Mouse (Mus musculus): ENCODE data around the gene Abhd6.

The Abhd6 gene

GRCm38 (mm10) chr14:8030535-8030934, 27.8 kb downstream of the Abhd6 start:
- no peak for DNase-seq (ENCODE audit: low read depth, low spot score)

GRCm38 (mm10) chr14:8032087-8032944, 29.6 kb downstream of the Abhd6 start:
- DNase-seq (ENCODE audit: low read depth, low spot score), result no peak

- DNase-seq (ENCODE audit: low read depth, low spot score), result no peak
Measured at GRCm38 (mm10) chr14:8034561-8034960, 31.9 kb downstream of the Abhd6 start.

GRCm38 (mm10) chr14:8035951-8036350, 33.2 kb downstream of the Abhd6 start:
- DNase-seq (ENCODE audit: low read depth, low spot score), result no peak

- DNase-seq (ENCODE audit: low read depth, low spot score), result no peak
Measured at GRCm38 (mm10) chr14:8036406-8036805, 33.7 kb downstream of the Abhd6 start.

GRCm38 (mm10) chr14:8038150-8038549, 35.4 kb downstream of the Abhd6 start:
- no peak for DNase-seq (ENCODE audit: low read depth, low spot score)

GRCm38 (mm10) chr14:8038791-8039448, 36.2 kb downstream of the Abhd6 start:
- no peak for DNase-seq (ENCODE audit: low read depth, low spot score)

- no peak for DNase-seq (ENCODE audit: low read depth, low spot score)
Measured at GRCm38 (mm10) chr14:8040179-8040578, 37.5 kb downstream of the Abhd6 start.

- no peak for DNase-seq (ENCODE audit: low read depth, low spot score)
Measured at GRCm38 (mm10) chr14:8040911-8041678, 38.4 kb downstream of the Abhd6 start.

GRCm38 (mm10) chr14:8042120-8042519, 39.4 kb downstream of the Abhd6 start:
- no peak for DNase-seq (ENCODE audit: low read depth, low spot score)

GRCm38 (mm10) chr14:8042577-8042976, 39.9 kb downstream of the Abhd6 start:
- no peak for DNase-seq (ENCODE audit: low read depth, low spot score)

- no peak for DNase-seq (ENCODE audit: low read depth, low spot score)
Measured at GRCm38 (mm10) chr14:8044330-8044729, 41.6 kb downstream of the Abhd6 start.

GRCm38 (mm10) chr14:8044786-8045185, 42.1 kb downstream of the Abhd6 start:
- DNase-seq (ENCODE audit: low read depth, low spot score), result no peak

- DNase-seq (ENCODE audit: low read depth, low spot score), result no peak
Measured at GRCm38 (mm10) chr14:8045187-8045846, 42.6 kb downstream of the Abhd6 start.

- DNase-seq (ENCODE audit: low read depth, low spot score), result no peak
Measured at GRCm38 (mm10) chr14:8046839-8047238, 44.1 kb downstream of the Abhd6 start.

- no peak for DNase-seq (ENCODE audit: low read depth, low spot score)
Measured at GRCm38 (mm10) chr14:8049334-8049733, 46.6 kb downstream of the Abhd6 start.

GRCm38 (mm10) chr14:8051869-8052268, 49.2 kb downstream of the Abhd6 start:
- no peak for DNase-seq (ENCODE audit: low read depth, low spot score)

GRCm38 (mm10) chr14:8052661-8053060, 50.0 kb downstream of the Abhd6 start:
- DNase-seq (ENCODE audit: low read depth, low spot score), result no peak

GRCm38 (mm10) chr14:8054310-8055102, 51.8 kb downstream of the Abhd6 start:
- DNase-seq (ENCODE audit: low read depth, low spot score), result no peak

GRCm38 (mm10) chr14:8056076-8056475, 53.4 kb downstream of the Abhd6 start:
- DNase-seq (ENCODE audit: low read depth, low spot score), result no peak

GRCm38 (mm10) chr14:8059938-8060337, 57.2 kb downstream of the Abhd6 start:
- no peak for DNase-seq (ENCODE audit: low read depth, low spot score)

All from brain, embryonic 18.5 days (tissue).